Mouse (Mus musculus) embryonic facial prominence, embryonic 11.5 days (tissue): Measurements from ENCODE around the gene Galnt17. TPM values are rescaled to one million over a fixed set of nuclear protein-coding genes. Genes with fewer than 3 reads are reported as not detected.

ENCODE experiments used
- ATAC-seq: fragments of 200-750 bp; cut with Nextera tagmentation; replicated peaks from 2 replicates; pipeline ENCODE4 v1.8.0; 2017; ENCODE audit warnings: low read depth; ENCODE audit not compliant: insufficient number of reproducible peaks, low FRiP score, low TSS enrichment
- DNase-seq: peaks from one replicate; pipeline ENCODE4 v3.0.0-alpha.2; 2015; ENCODE audit warnings: low spot score
- H3K27ac ChIP-seq: fragments of 300-500 bp; sonication (generic); replicated peaks from 2 replicates; pipeline ENCODE4 v1.5.1; 2014; ENCODE audit warnings: mild to moderate bottlenecking, low read depth, low read length, control low read depth
- H3K27me3 ChIP-seq: fragments of 300-500 bp; sonication (generic); 2 replicates; pipeline ENCODE4 v1.6.1; 2014; ENCODE audit warnings: mild to moderate bottlenecking, low read length, moderate library complexity, mixed read lengths; ENCODE audit not compliant: control insufficient read depth, insufficient read depth
- H3K36me3 ChIP-seq: fragments of 300-500 bp; sonication (generic); replicated peaks from 2 replicates; pipeline ENCODE4 v1.6.1; 2014; ENCODE audit warnings: low read depth, mild to moderate bottlenecking, low read length, moderate library complexity, mixed read lengths; ENCODE audit not compliant: control insufficient read depth, insufficient read depth
- H3K4me1 ChIP-seq: fragments of 300-500 bp; sonication (generic); 2 replicates; pipeline ENCODE4 v1.6.1; 2014; ENCODE audit warnings: low read length, mixed read lengths; ENCODE audit not compliant: control insufficient read depth, insufficient read depth
- H3K4me2 ChIP-seq: fragments of 300-500 bp; sonication (generic); 2 replicates; pipeline ENCODE4 v1.6.1; 2014; ENCODE audit warnings: low read depth, mild to moderate bottlenecking, control low read depth, low read length, moderate library complexity
- H3K4me3 ChIP-seq: fragments of 300-500 bp; sonication (generic); 2 replicates; pipeline ENCODE4 v1.5.1; 2014; ENCODE audit warnings: low read depth, low read length, control low read depth
- H3K9ac ChIP-seq: fragments of 300-500 bp; sonication (generic); replicated peaks from 2 replicates; pipeline ENCODE4 v1.6.1; 2014; ENCODE audit warnings: mild to moderate bottlenecking, control low read depth, low read length
- H3K9me3 ChIP-seq: fragments of 300-500 bp; sonication (generic); replicated peaks from 2 replicates; pipeline ENCODE4 v1.6.1; 2016; ENCODE audit warnings: mild to moderate bottlenecking, low read length, inconsistent platforms, mixed read lengths; ENCODE audit not compliant: control insufficient read depth
- WGBS: fragments of 180-500 bp; shearing (Covaris S2); extraction: QIAGEN DNeasy Blood & Tissue Kit; methylation state at CpG from one replicate; pipeline ENCODE4 v1.1.7; 2014; 5-methylcytosine and 5-hydroxymethylcytosine counted together
- polyA plus RNA-seq: library from polyadenylated mRNA; unstranded; fragments of >200 nt; fragmentation: Nextera tagmentation; extraction: Ambion mirVana; gene quantifications from 2 replicates; pipeline ENCODE4 v1.2.1, GENCODE M21; 2014

The Galnt17 gene
- polyA plus RNA-seq, 1 experiment from 2014 or later: 0.79 TPM

GRCm38 (mm10) chr5:130825797-130826196 lies 482.5 kb downstream of the Galnt17 start:
- no peaks in the 10 kb centered on the region for H3K9me3 ChIP-seq
- H3K27ac ChIP-seq: no peak overlapping the region
- H3K27me3 ChIP-seq: no peaks in the 10 kb centered on the region
- no peaks in the 10 kb centered on the region for H3K4me1 ChIP-seq
- DNase-seq: no peak
- H3K4me2 ChIP-seq: no peak overlapping the region
- no peak for ATAC-seq
- no peak overlapping the region for H3K9ac ChIP-seq
- H3K4me3 ChIP-seq: no peak overlapping the region
- 81% methylated on average over 2 of the region's 2 CpGs for WGBS
- no peaks in the 10 kb centered on the region for H3K36me3 ChIP-seq
